Mouse (Mus musculus) limb, embryonic 13.5 days (tissue): ENCODE measurements around the gene Ndufa6. TPM values are rescaled to one million over a fixed set of nuclear protein-coding genes. Genes with fewer than 3 reads are reported as not detected.
A peak's percentile ranks its signal among the peaks of the same experiment; 100 is the strongest.

Experiments
- ATAC-seq: fragments of 200-750 bp; cut with Nextera tagmentation; 2 replicates; pipeline ENCODE4 v1.8.0; 2017; ENCODE audit warnings: low read depth, moderate number of reproducible peaks, moderate TSS enrichment; ENCODE audit not compliant: low FRiP score
- H3K27ac ChIP-seq: fragments of 300-500 bp; sonication (generic); 2 replicates; pipeline ENCODE4 v1.5.1; 2015; ENCODE audit warnings: inconsistent platforms, mild to moderate bottlenecking, moderate library complexity
- H3K27me3 ChIP-seq: fragments of 300-500 bp; sonication (generic); 2 replicates; pipeline ENCODE4 v1.6.1; 2015; ENCODE audit warnings: mild to moderate bottlenecking, inconsistent platforms
- H3K36me3 ChIP-seq: fragments of 300-500 bp; sonication (generic); 2 replicates; pipeline ENCODE4 v1.6.1; 2015; ENCODE audit warnings: inconsistent platforms, mild to moderate bottlenecking, moderate library complexity
- H3K4me1 ChIP-seq: fragments of 300-500 bp; sonication (generic); 2 replicates; pipeline ENCODE4 v1.6.1; 2015; ENCODE audit warnings: inconsistent platforms
- H3K4me2 ChIP-seq: fragments of 300-500 bp; sonication (generic); replicated peaks from 2 replicates; pipeline ENCODE4 v1.6.1; 2015; ENCODE audit warnings: inconsistent platforms, mild to moderate bottlenecking, moderate library complexity
- H3K4me3 ChIP-seq: fragments of 300-500 bp; sonication (generic); 2 replicates; pipeline ENCODE4 v1.5.1; 2015; ENCODE audit warnings: moderate library complexity, mild to moderate bottlenecking, inconsistent platforms
- H3K9ac ChIP-seq: fragments of 300-500 bp; sonication (generic); 2 replicates; pipeline ENCODE4 v1.6.1; 2015; ENCODE audit warnings: mild to moderate bottlenecking, inconsistent platforms
- H3K9me3 ChIP-seq: fragments of 300-500 bp; sonication (generic); 2 replicates; pipeline ENCODE4 v1.6.1; 2016; ENCODE audit warnings: inconsistent platforms
- WGBS: fragments of 180-500 bp; shearing (Covaris S2); methylation state at CpG from one replicate; pipeline ENCODE4 v1.1.7; 2015; 5-methylcytosine and 5-hydroxymethylcytosine counted together
- polyA plus RNA-seq: library from polyadenylated mRNA; unstranded; fragments of >200 nt; fragmentation: Nextera tagmentation; extraction: Ambion mirVana; gene quantifications from 2 replicates; pipeline ENCODE4 v1.2.1, GENCODE M21; 2015

Gene Ndufa6
- polyA plus RNA-seq, 1 experiment from 2014 or later, result 294 TPM

DNA sequence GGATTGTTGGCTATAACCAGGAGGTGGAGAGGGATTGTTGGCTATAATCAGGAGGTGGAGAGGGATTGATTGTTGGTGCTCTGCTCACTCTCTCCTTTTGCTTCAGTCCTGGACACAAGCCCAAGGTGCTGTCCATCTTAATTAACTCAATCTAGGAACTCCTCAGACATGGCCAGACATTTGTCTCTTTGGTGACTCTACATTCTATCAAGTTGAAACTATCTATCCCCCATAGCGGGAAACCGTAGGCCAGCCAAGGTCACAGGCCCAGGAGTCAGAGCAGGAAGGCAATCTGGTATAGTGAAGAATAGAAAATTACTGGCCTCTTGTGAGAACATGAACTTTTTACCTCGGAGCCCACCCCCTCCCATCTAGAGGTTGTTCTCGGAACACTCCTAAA lies 8.1 kb upstream of the Ndufa6 start:
- Histone ChIP-seq H3K27me3 (no peaks in the 10 kb centered on the region), H3K9me3 (no peaks in the 10 kb centered on the region), H3K4me1 (peaks cover 14% of the 10 kb centered on the region; the same call in 1 of the 2 replicates), H3K9ac (no peak overlapping the region), H3K4me2 (no peak overlapping the region), H3K27ac (no peak overlapping the region), H3K4me3 (no peak overlapping the region), H3K36me3 (no peaks in the 10 kb centered on the region)
- ATAC-seq, result no peak
- WGBS, result 77% methylated on average over 4 of the region's 4 CpGs

DNA sequence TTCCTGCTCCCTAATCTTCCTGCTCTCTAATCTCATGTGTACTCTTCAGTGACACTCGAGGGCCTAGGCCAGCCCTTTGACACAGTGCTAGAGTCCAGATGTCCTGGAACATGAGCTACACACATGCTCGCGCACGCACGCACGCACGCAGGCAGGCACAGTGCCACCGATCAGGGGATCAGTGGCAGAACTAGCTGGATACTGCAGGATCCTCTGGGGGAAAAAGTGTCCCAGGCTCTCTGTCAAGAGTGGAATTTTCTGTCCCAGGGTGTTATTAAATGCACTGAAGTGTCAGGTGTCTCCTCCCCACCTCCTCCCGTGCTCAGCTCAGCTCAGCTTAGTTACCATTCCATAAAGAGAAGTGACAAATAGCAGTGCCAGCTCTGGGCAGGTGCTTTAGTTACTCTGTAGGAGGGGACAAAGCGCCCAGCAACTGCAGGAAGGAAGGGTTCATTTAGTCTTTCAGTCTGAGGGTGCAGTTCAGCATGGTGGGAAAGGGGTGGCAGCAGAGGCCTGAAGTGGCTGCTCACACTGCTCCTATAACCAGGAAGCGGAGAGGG lies 7.4 kb upstream of the Ndufa6 start:
- 73% methylated on average over 11 of the region's 11 CpGs for WGBS
- no peak overlapping the region for H3K27ac ChIP-seq
- ATAC-seq, result peak; percentile 48; the same call in 1 of the 2 replicates

DNA sequence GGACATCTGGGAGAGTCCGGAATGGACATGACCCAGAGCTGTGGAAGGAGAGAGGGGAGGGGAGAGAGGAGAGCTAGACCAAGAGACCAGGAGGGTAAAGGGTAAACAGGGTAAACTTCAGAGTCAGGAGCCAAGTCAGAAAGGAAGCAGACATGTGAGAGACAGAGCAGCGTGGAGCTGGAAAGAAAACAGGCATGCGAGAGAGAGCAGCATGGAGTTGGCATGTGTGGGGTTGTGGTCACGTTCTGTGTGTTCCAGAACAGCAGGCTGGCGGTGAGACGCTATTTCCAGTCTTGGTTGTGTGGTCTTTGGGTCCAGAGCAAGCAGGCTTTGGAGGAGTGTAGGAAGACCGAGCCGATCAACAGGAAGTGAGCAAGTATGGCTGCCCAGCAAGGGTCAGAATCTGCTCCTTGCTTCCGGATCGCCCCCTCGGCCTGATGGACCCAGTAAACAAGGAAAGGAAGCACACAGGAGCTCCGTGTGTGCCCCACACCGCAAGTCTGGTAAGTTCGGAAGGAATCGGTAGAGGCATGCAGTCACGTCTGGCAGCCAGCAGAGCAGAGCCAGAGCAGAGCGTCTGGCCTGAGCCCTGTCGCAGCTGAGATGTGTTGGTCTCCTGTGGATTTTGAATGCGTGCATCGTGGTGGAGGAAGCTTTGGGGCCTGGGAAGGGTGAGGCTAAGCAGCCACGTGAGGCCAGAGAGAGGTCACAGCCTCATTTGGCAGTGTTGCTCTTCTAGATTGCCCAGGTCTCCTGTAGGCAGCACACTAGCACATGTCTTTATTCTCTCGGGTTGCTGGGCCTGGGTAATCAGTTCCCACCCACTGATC lies 4.5 kb upstream of the Ndufa6 start:
- no peak overlapping the region for H3K4me3 ChIP-seq
- H3K9ac ChIP-seq, result no peak overlapping the region; the same call in 1 of the 2 replicates
- H3K4me1 ChIP-seq, result peaks cover 18% of the 10 kb centered on the region
- 54% methylated on average over 22 of the region's 22 CpGs for WGBS
- ATAC-seq, result no peak
- H3K27me3 ChIP-seq, result no peaks in the 10 kb centered on the region
- peak overlapping the region; percentile 4; the same call in 1 of the 2 replicates for H3K27ac ChIP-seq
- H3K36me3 ChIP-seq, result no peaks in the 10 kb centered on the region
- H3K4me2 ChIP-seq, result no peak overlapping the region
- no peaks in the 10 kb centered on the region for H3K9me3 ChIP-seq

More for the DNA sequence above, 7.4 kb upstream of the Ndufa6 start:
- H3K4me1 ChIP-seq, result peaks cover 14% of the 10 kb centered on the region; the same call in 1 of the 2 replicates
- H3K9ac ChIP-seq, result no peak overlapping the region
- no peaks in the 10 kb centered on the region for H3K36me3 ChIP-seq
- H3K27me3 ChIP-seq, result no peaks in the 10 kb centered on the region
- no peaks in the 10 kb centered on the region for H3K9me3 ChIP-seq
- no peak overlapping the region for H3K4me3 ChIP-seq
- H3K4me2 ChIP-seq, result no peak overlapping the region

DNA sequence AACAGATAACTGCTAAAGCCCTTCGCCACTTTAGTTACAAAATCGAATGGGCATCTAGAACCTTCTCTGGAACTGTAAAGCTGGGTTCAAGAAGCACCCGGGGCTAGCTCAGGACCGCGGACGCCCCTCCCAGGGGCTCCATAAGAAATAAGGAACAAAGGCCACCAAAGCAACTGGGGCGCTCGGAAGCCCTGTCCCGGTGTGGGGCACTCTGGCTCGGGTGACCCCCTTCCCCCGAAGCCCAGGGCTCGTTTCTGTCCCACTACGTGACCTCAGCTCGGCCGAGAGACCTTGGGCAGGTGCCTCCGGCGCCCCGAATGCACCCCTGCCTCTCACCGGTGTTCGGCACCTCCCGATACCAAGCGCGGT lies 393 bp downstream of the Ndufa6 start:
- Histone ChIP-seq H3K9ac (peak overlapping the region; percentile 97), H3K9me3 (no peaks in the 10 kb centered on the region), H3K4me3 (peak overlapping the region; percentile 94), H3K36me3 (peaks cover 27% of the 10 kb centered on the region), H3K4me2 (peak overlapping the region; percentile 93), H3K27me3 (no peaks in the 10 kb centered on the region), H3K4me1 (peaks cover 27% of the 10 kb centered on the region), H3K27ac (0 out of 2 replicates have a peak overlapping the region, but pooled peaks have one; percentile 52)
- under 1% methylated on average over 23 of the region's 23 CpGs for WGBS
- no peak; the same call in 1 of the 2 replicates for ATAC-seq

DNA sequence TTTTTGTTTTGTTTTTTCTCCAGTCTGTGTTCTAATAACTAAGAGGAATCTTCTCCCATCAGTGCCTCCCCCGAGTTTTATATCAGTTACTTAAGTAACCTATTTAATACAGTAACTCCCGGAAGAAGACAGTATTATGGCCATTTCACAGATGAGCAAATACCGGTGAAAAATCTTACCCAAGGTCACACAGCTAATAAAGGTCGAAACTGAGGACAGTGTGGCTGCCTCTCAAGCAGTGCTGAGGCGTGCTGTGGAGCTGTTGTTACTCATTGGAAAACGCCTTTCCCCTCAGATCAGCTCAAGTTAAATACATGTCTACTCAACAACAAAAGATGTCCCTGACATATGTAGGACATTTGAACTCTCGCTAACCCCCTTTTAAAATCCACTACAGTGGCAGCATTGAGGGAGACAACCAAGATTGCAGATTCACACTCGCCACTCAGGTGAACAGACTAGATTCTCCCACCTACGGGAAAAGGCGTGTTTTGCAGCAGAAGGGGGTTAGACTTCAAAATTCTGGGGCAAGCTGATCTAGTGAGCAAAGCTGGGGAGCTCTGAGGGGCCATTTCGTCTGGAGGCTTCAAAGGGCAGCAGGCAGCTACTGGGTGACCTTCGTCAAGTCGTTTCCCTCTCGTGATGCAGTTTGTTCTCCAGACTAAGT lies 911 bp downstream of the Ndufa6 start:
- 30% methylated on average over 14 of the region's 14 CpGs for WGBS
- Histone ChIP-seq H3K4me3 (peak overlapping the region; percentile 94), H3K4me2 (peak overlapping the region; percentile 93), H3K9ac (peak overlapping the region; percentile 97), H3K9me3 (no peaks in the 10 kb centered on the region), H3K4me1 (peaks cover 23% of the 10 kb centered on the region), H3K36me3 (peaks cover 32% of the 10 kb centered on the region), H3K27me3 (no peaks in the 10 kb centered on the region), H3K27ac (0 out of 2 replicates have a peak overlapping the region, but pooled peaks have one; percentile 52)
- ATAC-seq, result no peak

DNA sequence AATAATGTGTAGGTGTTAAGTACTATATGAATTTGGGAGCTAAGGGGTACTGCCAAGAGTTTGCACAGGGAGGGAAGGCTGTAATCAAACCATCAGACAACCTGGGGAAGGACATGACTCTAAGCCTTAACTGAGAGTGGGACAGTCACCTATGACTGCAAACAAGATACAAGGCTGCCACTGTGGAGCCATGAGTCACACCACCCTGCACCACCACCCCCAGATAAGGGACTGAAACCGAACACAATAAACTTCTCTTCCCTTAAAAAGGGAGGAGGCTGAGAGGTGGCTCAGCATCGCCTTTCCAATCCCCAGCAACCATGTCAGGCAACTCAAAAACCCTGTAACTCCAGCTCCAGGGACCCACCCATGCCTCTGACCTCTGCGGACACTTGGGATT lies 2.6 kb downstream of the Ndufa6 start:
- Histone ChIP-seq H3K36me3 (peaks cover 41% of the 10 kb centered on the region), H3K9ac (no peak overlapping the region), H3K27ac (no peak overlapping the region), H3K4me2 (no peak overlapping the region), H3K9me3 (no peaks in the 10 kb centered on the region), H3K4me1 (peaks cover 38% of the 10 kb centered on the region), H3K27me3 (no peaks in the 10 kb centered on the region), H3K4me3 (no peak overlapping the region)
- ATAC-seq, result no peak
- 82% methylated on average over 3 of the region's 3 CpGs for WGBS

DNA sequence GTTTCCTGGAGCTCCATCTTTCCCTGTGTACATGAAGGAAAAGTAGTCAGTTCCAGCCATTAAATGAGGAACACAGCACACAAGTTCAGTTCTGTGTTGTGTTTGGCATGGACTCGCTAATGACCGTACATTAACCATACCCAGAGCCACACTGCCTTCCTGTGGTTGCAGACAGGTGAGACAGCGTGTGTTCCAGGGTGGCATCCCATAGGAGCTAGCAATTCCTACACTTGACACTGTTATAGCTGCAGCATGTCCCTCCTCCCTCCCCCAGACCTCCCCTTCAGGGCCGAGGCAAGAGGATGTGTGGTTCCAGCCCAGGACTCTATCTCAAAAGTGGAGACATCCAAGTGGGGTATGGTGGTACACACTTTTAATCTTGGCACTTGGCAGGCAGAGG lies 3.8 kb downstream of the Ndufa6 start:
- no peak overlapping the region for H3K27ac ChIP-seq
- H3K27me3 ChIP-seq, result no peaks in the 10 kb centered on the region
- H3K4me1 ChIP-seq, result peaks cover 39% of the 10 kb centered on the region
- no peaks in the 10 kb centered on the region for H3K9me3 ChIP-seq
- H3K36me3 ChIP-seq, result peaks cover 41% of the 10 kb centered on the region
- H3K9ac ChIP-seq, result no peak overlapping the region
- H3K4me3 ChIP-seq, result no peak overlapping the region
- H3K4me2 ChIP-seq, result no peak overlapping the region
- 85% methylated on average over 4 of the region's 4 CpGs for WGBS
- ATAC-seq, result no peak

DNA sequence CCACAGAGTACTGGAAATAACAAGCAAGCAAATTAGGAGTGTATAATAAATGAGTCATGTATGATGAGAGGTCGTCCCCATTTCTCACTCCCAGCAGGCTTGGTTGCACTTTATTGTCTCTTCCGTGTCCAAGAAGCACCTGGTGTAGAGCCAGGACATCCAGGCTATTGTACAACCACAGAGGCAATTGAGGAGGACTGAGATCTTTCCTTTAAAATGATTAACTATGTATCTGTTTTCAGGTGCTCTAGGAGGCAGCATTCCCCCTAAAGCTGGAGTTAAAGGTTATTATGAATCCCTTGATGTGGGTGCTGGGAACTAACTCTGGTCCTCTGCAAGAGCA lies 5.2 kb downstream of the Ndufa6 start:
- H3K36me3 ChIP-seq, result peaks cover 41% of the 10 kb centered on the region
- H3K27me3 ChIP-seq, result no peaks in the 10 kb centered on the region
- no peaks in the 10 kb centered on the region for H3K9me3 ChIP-seq
- no peak overlapping the region for H3K27ac ChIP-seq
- H3K4me2 ChIP-seq, result no peak overlapping the region
- H3K4me3 ChIP-seq, result no peak overlapping the region
- ATAC-seq, result no peak
- WGBS, result 86% methylated on average over 2 of the region's 2 CpGs
- H3K4me1 ChIP-seq, result peaks cover 35% of the 10 kb centered on the region
- no peak overlapping the region for H3K9ac ChIP-seq

DNA sequence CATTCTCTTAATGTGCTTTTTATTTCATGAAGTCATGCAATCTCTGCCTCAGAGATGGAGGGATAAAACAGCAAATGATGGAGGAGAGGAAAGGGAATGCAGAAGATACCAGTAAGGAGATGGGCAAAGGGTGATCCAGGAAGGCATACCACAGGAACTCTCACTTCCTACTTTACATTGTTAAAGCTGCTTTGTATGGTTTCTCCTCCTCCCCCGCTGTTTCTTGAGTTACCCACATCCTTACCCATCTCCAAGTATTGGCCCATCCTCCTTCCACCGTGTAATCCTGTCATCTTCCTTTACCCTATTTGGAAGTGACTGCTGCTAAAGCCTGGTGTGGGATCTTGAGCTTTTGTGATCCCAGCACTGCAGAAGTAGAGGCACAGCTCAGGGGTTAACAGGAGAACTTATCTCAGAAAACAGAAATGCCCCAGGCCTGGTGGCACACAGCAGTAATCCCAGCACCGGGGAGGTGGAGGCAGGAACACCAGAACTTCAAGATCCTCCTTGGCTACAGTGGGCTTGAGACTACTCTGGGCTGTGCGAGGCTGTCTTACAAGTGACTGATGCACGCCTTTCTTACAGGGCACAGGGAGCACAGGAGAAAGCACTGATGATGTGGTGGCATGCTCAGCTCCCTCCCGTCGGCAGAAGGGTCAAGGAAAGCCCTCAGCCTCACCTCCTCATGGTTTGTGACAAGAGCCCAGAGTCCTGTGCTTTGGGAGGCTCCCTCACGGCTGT lies 5.7 kb downstream of the Ndufa6 start:
- Histone ChIP-seq H3K9me3 (no peaks in the 10 kb centered on the region), H3K4me3 (no peak overlapping the region), H3K27me3 (no peaks in the 10 kb centered on the region), H3K4me2 (peak overlapping the region; percentile 89; the same call in 1 of the 2 replicates), H3K36me3 (peaks cover 41% of the 10 kb centered on the region), H3K4me1 (peaks cover 34% of the 10 kb centered on the region), H3K27ac (no peak overlapping the region), H3K9ac (no peak overlapping the region)
- no peak for ATAC-seq
- 91% methylated on average over 8 of the region's 8 CpGs for WGBS

DNA sequence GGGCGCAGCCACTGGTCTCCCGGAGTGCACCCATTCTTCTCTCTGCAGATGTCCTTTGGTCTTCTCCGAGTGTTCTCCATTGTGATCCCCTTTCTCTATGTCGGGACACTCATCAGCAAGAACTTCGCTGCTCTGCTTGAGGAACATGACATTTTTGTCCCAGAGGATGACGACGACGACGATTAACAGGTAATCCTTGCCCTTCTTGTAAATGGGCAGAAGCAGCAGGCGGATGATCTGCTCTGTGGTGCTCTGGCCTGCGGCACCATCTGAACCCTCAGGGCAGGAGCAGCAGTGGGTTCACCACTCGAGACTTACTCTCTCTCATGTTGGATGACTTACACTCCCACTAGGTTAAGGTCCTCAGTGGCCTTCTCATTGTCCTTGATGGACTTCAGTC lies 6.3 kb downstream of the Ndufa6 start:
- Histone ChIP-seq H3K9ac (no peak overlapping the region), H3K4me1 (peaks cover 28% of the 10 kb centered on the region), H3K27ac (no peak overlapping the region), H3K4me2 (peak overlapping the region; percentile 89), H3K4me3 (no peak overlapping the region), H3K27me3 (no peaks in the 10 kb centered on the region), H3K36me3 (peaks cover 41% of the 10 kb centered on the region), H3K9me3 (no peaks in the 10 kb centered on the region)
- ATAC-seq, result no peak
- 92% methylated on average over 12 of the region's 12 CpGs for whole genome bisulfite sequencing

DNA sequence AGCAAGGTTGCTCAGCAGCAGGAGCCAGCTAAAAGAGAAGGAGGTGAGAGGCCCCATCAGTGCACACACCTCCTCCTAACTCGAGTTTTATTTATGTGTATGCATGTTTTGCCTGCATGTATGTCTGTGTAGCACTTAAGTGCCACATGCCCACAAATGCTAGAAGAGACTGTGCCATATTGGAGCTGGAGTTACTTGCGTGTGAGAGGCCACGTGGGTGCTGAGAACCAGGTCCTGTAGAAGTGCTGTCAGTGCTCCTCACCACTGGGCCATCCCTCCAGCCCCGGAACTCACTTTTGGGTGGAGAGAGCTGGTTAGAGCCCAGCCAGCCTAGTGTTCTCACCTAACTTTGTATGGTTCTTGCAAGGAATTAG lies 6.8 kb downstream of the Ndufa6 start:
- Histone ChIP-seq H3K4me2 (peak overlapping the region; percentile 89), H3K9ac (peak overlapping the region; percentile 68), H3K4me1 (peaks cover 27% of the 10 kb centered on the region), H3K27ac (no peak overlapping the region), H3K9me3 (no peaks in the 10 kb centered on the region), H3K27me3 (no peaks in the 10 kb centered on the region), H3K36me3 (peaks cover 41% of the 10 kb centered on the region), H3K4me3 (peak overlapping the region; percentile 65)
- WGBS, result 79% methylated on average over 4 of the region's 4 CpGs
- ATAC-seq, result no peak
